Mouse (Mus musculus): ENCODE measurements around the gene Hcn1.
A peak's percentile ranks its signal among the peaks of the same experiment; 100 is the strongest.
"Not testable (repeated sequence)": the region's sequence is repeated elsewhere in the genome, so short reads cannot be mapped to it uniquely, and the experiment has no call there.

Gene Hcn1

DNA sequence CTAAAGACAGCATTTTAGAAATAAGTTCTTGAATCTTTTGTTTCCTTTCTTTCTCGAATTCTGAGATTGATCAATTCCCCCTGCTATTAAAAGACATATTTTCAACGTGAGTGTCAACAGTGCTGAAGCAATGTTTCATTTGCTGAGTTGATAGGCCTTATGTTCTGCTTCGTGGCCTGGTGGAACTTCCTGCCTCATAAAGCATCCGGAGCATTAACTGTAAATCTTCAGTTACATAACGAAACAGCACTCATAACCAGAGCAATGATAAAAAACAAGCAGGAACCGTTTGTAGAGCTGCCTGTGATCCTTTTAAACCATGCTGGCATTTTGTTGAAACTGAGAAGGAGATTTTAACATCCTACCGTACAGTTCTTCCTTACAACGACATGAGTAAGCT is 275.7 kb downstream of the Hcn1 start:
- DNase-seq (ENCODE audit: low spot score), result no peak

GRCm38 (mm10) chr13:117880471-117881225 is 278.5 kb downstream of the Hcn1 start:
- no peak for DNase-seq (ENCODE audit: low spot score)

- DNase-seq (ENCODE audit: low spot score), result no peak
Observed at GRCm38 (mm10) chr13:117892076-117892475, 290.0 kb downstream of the Hcn1 start.

DNA sequence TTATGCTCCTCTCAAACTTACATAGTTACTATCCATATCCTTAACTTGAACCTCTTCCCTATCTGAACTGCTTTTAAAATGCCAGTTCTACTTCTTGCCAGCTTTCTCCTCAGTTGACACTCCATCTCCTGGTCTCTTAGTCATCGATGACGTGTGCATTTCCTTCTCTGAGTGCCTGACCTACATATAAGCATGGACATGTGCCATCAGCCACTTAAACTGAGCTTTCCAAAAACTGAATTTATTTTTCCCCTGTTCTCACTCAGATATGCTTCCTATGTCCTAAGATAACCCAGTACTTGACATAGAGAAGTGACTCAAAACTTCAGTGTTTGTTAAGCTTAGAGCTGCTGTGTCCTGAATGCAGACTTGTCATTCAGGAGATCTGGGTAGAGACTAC is 295.9 kb downstream of the Hcn1 start:
- DNase-seq (ENCODE audit: low spot score), result peak; percentile 16

DNA sequence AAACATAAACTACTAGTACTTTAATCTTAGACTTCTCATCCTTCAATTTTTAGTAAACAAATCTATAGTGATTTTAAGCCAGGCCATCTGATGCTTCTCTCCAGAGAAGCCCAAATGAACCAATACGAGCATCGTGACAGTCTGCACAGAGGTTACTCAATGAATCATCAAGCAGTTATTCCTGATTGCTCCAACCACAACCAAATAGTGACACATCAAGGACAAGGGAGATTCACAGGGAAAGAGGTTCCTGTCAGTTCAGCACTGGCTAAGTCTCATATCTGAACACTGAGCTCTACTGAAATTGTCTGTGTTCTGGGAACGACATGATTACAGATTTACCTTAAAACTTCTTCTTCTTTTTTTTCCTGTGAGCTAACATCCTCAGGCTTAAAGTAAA is 305.7 kb downstream of the Hcn1 start:
- no peak for DNase-seq (ENCODE audit: low spot score)

DNA sequence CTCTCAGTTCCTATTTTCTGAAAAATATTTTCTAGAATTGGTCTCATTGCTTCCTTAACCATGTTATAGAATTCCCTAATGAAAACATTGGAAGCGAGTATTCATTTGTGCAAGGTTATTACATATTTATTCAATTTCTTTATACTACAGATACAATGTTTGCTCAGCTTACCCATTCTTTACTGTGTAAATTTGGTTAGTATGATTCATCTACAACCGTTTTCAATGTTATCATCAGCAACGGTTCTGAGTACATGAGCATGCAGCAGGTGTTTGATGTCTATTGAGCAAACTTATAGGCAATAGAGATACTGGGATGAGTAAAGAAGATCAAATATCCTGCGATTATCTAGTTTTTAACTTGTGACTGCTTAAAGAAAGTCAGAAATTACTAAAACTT is 327.6 kb downstream of the Hcn1 start:
- no peak for DNase-seq (ENCODE audit: low spot score)

DNA sequence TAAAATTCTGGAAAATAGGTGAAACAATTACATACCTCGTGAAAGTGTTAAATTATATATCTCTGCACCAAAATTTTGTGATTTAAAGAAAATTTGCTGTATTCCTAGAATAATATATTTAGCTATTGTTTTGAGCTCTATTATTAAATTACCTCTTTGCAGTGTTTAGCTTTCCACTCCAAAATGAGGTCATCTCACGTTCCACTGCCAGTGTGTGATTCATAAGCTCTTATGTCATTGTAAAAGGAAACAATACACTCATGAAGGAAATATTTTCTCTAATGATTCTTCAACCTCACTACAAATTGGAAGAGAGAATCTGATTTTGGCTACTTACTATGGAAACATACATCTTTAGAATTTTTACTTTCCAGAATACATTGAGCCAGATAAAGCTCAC is 329.6 kb downstream of the Hcn1 start:
- no peak for DNase-seq (ENCODE audit: low spot score)

DNA sequence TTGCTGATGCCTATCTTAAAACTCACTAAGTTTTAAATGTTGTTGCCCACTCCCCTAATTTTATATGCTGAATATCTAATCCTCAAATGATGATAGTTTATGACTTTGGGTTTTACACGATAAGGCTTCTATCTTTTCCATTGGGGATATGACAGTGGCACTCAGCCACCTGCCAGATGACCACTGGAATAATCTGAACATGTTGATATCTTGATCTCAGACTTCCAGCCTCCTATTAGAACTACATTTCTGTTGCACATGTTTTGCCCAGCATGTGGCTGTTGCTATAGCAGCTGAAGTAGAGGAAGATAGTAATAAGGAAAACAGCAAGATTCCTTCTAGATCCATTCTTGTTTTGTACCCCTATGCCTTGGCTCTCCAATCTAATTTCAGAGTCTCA is 336.6 kb downstream of the Hcn1 start:
- no peak for DNase-seq (ENCODE audit: low spot score)

- DNase-seq (ENCODE audit: low spot score), result no peak
Observed at GRCm38 (mm10) chr13:117940536-117941280, 338.6 kb downstream of the Hcn1 start.

DNA sequence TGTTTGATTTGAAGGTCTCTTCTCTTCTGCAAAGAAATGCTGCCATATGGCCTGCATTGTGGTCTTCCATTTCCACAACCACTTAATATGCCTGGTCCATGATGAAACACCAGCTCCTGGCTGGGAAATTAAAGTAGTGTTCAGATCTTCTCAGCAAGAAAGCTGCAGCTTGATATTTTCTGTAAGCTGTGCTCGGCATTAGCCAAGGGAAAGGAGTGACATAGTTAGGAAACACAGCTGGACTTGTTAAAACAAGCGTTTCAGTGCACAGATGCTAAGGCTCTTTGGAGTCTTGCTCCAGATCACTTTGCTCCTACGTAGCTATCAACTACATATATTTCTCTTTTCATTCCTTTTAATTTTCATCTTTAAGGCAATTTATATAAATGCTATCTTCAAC is 344.7 kb downstream of the Hcn1 start:
- DNase-seq (ENCODE audit: low spot score), result no peak

DNA sequence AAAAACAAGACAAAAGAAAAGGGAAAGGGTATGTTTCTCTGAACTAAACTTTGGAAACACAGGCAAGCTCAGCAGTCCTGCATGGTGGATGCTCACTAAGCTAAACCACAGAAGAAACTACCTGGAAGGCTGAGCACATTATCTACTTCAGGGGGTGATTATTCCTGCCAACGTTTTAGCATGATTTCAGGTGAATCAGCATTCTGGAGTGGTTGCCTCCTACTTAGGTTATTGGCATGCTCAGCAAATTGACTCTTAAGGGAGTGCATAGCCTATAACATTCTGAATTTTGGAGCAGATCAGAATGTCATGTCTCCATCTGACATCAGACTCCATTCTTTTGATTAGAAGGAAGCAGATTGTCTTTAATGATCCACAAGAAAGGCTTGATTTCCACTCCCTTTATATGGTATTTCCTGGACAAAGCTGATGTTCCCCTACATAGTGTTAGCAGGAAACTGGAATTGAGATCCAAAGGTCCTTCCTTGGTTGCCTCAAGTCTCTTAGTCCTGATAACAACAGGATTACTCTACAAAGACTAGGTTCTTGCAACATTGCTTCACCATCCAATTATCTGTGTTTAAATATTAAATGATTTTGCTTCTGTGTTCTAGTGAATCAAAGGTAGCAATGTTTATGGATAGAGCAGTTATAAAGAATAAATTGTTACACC is 345.7 kb downstream of the Hcn1 start:
- DNase-seq (ENCODE audit: low spot score), result no peak

GRCm38 (mm10) chr13:117958496-117959421 is 356.6 kb downstream of the Hcn1 start:
- no peak for DNase-seq (ENCODE audit: low spot score)

GRCm38 (mm10) chr13:117964620-117965019 is 362.5 kb downstream of the Hcn1 start:
- DNase-seq (ENCODE audit: low spot score), result no peak

GRCm38 (mm10) chr13:117975382-117975781 is 373.3 kb downstream of the Hcn1 start:
- DNase-seq (ENCODE audit: low spot score), result no peak

DNA sequence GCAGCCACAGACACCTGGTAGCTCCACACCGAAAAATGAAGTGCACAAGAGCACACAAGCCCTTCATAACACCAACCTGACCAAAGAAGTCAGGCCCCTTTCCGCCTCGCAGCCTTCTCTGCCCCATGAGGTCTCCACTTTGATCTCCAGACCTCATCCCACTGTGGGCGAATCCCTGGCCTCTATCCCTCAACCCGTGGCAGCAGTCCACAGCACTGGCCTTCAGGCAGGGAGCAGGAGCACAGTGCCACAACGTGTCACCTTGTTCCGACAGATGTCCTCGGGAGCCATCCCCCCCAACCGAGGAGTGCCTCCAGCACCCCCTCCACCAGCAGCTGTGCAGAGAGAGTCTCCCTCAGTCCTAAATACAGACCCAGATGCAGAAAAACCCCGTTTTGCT is 373.7 kb downstream of the Hcn1 start:
- no peak for DNase-seq (ENCODE audit: low spot score)

DNA sequence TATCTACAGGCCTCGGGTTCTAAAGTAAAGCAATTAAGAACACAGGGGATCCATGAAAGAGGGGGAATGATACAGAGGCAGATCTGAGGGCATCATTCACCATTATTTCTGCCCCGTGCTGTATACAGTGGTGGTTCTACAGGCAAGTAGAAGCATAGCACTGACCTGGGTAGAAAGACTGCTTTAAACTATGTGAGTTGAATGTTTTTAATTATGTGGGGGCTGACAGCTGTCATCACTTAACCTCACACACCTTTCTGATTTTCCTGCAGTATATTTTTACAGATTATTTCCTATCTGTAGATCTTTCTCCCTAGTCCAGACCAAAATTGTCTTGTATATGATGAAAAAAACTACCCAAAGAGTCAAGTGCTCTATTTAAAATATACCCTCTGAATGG is 382.2 kb downstream of the Hcn1 start:
- DNase-seq (ENCODE audit: low spot score), result no peak

GRCm38 (mm10) chr13:117999767-118000488 is 397.8 kb downstream of the Hcn1 start:
- DNase-seq (ENCODE audit: low spot score), result no peak

DNA sequence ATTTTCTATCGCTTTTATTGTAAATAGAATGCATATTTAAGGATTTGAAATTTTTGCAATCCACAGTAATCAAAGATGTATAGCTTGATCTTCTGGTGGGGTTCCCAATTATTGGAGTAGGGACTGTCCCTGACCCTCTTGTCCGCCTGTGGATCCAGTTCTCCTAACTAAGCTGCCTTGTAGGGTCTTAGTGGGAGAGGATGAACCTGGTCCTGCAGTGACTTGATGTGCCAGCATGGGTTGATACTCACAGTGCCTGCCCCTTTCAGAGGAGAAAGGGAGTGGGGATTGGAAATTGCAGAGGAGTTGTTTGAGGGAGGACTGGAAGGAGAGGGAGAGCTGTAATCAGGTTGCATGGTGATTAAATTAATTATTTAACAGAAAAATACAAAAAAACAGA is 398.4 kb downstream of the Hcn1 start:
- no peak for DNase-seq (ENCODE audit: low spot score)

GRCm38 (mm10) chr13:118021176-118021575 is 419.1 kb downstream of the Hcn1 start:
- no peak for DNase-seq (ENCODE audit: low spot score)

DNA sequence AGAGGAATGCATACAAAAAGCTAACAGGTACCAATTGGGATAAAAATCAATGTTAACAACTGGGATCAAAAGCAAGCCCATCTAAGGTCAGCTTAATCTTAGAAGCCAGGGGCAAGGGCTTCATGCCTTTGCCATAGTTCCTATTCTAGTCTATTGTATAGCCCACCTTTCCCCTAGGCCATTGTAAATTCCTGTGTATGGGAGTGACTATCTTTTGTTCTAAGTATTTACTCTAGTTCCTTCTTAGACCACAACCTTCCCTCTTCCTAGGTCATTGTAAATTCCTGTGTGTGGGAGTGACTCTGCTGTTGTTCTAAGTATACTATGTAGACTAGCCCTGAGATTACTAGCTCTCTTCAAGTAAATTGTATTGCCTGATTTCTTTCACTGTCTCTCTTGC is 420.8 kb downstream of the Hcn1 start:
- not testable (repeated sequence) for DNase-seq (ENCODE audit: low spot score)

DNA sequence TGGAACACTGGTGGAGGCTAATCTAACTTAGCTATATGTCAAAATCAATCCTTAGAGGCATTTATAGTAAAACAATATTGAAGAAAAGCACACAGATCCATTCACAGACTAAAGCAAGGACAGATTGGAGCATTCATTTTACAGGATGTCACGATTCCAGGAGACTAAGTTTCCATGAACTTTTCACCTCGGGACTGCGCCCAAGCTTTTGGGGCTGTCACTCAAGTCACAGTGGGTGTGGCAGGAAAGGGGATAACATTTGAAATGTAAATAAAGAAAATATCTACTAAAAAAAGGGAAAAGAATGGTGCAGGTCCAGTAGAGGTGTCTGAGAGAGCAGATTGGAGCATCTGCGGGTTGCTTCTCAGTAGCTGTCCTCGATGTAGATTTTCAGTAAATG is 421.3 kb downstream of the Hcn1 start:
- no peak for DNase-seq (ENCODE audit: low spot score)

Measured in left cerebral cortex, adult 11 months (tissue).